Mouse (Mus musculus): ENCODE results near the gene B3gat2. TPM values are rescaled to one million over a fixed set of nuclear protein-coding genes. Genes with fewer than 3 reads are reported as not detected.

B3gat2 gene
- total RNA-seq, 1 experiment from 2014 or later, result not detected

Other genes with a start within 250 kb of the B3gat2 start
- gene Smap1, start 160.6 kb downstream of the B3gat2 start, total RNA-seq (2017), result 35.8 to 55.2 TPM (median 38.6 TPM) in 3 replicates
- 6.2 to 16.3 TPM (median 10.8 TPM) in 3 replicates for gene Sdhaf4, start 243.9 kb downstream of the B3gat2 start, total RNA-seq (2017)

All from monocyte, adult 5-6 weeks (primary cell).